Mouse (Mus musculus): ENCODE data around the gene Dchs1.
A peak's percentile ranks its signal among the peaks of the same experiment; 100 is the strongest.

The Dchs1 gene

GRCm38 (mm10) chr7:105787285-105788140 lies at the start of gene Dchs1:
TSS of gene Dchs1 (minus strand) at chr7:105787654.
- peak; percentile 40 for DNase-seq (ENCODE audit: low read depth, low spot score)

- DNase-seq (ENCODE audit: low read depth, low spot score): no peak
Observed at GRCm38 (mm10) chr7:105824281-105824680, 36.8 kb upstream of the Dchs1 start.

GRCm38 (mm10) chr7:105818483-105818882 lies 31.0 kb upstream of the Dchs1 start:
- DNase-seq (ENCODE audit: low read depth, low spot score): no peak

- DNase-seq (ENCODE audit: low read depth, low spot score): no peak
Observed at GRCm38 (mm10) chr7:105816736-105817135, 29.3 kb upstream of the Dchs1 start.

- no peak for DNase-seq (ENCODE audit: low read depth, low spot score)
Observed at GRCm38 (mm10) chr7:105813326-105813725, 25.9 kb upstream of the Dchs1 start.

GRCm38 (mm10) chr7:105812566-105812965 lies 25.1 kb upstream of the Dchs1 start:
- no peak for DNase-seq (ENCODE audit: low read depth, low spot score)

- DNase-seq (ENCODE audit: low read depth, low spot score): no peak
Observed at GRCm38 (mm10) chr7:105811516-105811915, 24.1 kb upstream of the Dchs1 start.

GRCm38 (mm10) chr7:105810877-105811489 lies 23.5 kb upstream of the Dchs1 start, which contains the start of gene Mrpl17:
TSS of gene Mrpl17 (minus strand) at chr7:105811099.
- DNase-seq (ENCODE audit: low read depth, low spot score): peak; percentile 99

GRCm38 (mm10) chr7:105810280-105810876 lies 22.9 kb upstream of the Dchs1 start:
- DNase-seq (ENCODE audit: low read depth, low spot score): no peak

GRCm38 (mm10) chr7:105809836-105810235 lies 22.4 kb upstream of the Dchs1 start:
- DNase-seq (ENCODE audit: low read depth, low spot score): no peak

- DNase-seq (ENCODE audit: low read depth, low spot score): no peak
Observed at GRCm38 (mm10) chr7:105808385-105808784, 20.9 kb upstream of the Dchs1 start.

- DNase-seq (ENCODE audit: low read depth, low spot score): no peak
Observed at GRCm38 (mm10) chr7:105806716-105807115, 19.3 kb upstream of the Dchs1 start.

- DNase-seq (ENCODE audit: low read depth, low spot score): no peak
Observed at GRCm38 (mm10) chr7:105806125-105806524, 18.7 kb upstream of the Dchs1 start.

- DNase-seq (ENCODE audit: low read depth, low spot score): no peak
Observed at GRCm38 (mm10) chr7:105803428-105803827, 16.0 kb upstream of the Dchs1 start.

- no peak for DNase-seq (ENCODE audit: low read depth, low spot score)
Observed at GRCm38 (mm10) chr7:105802771-105803170, 15.3 kb upstream of the Dchs1 start.

GRCm38 (mm10) chr7:105802312-105802711 lies 14.9 kb upstream of the Dchs1 start:
- no peak for DNase-seq (ENCODE audit: low read depth, low spot score)

GRCm38 (mm10) chr7:105796972-105797371 lies 9.5 kb upstream of the Dchs1 start:
- no peak for DNase-seq (ENCODE audit: low read depth, low spot score)

GRCm38 (mm10) chr7:105795759-105796366 lies 8.4 kb upstream of the Dchs1 start:
- no peak for DNase-seq (ENCODE audit: low read depth, low spot score)

GRCm38 (mm10) chr7:105793701-105794100 lies 6.2 kb upstream of the Dchs1 start:
- DNase-seq (ENCODE audit: low read depth, low spot score): no peak

GRCm38 (mm10) chr7:105791147-105791546 lies 3.7 kb upstream of the Dchs1 start:
- no peak for DNase-seq (ENCODE audit: low read depth, low spot score)

- DNase-seq (ENCODE audit: low read depth, low spot score): no peak
Observed at GRCm38 (mm10) chr7:105786506-105787284, 759 bp downstream of the Dchs1 start.

All from forelimb bud, embryonic 11.5 days (tissue).